Mouse (Mus musculus): Measurements from ENCODE around the gene Smim15. TPM values are rescaled to one million over a fixed set of nuclear protein-coding genes. Genes with fewer than 3 reads are reported as not detected.

The Smim15 gene
- total RNA-seq (2021): 10 to 100 TPM; 12.4 to 14.4 TPM
- long read RNA-seq, experiment 1, transcript Smim15-201 (3 exons, 1,918 nt): major isoform, 5 of 6 reads
- long read RNA-seq, experiment 1, partial matches to known transcripts: 0 of 6 reads
- long read RNA-seq, experiment 1, other reads (novel, unspliced or antisense): 1 of 6 reads
- long read RNA-seq, experiment 2, transcript Smim15-201 (3 exons, 1,918 nt): major isoform, 16 of 20 reads
- long read RNA-seq, experiment 2, partial matches to known transcripts: 0 of 20 reads
- long read RNA-seq, experiment 2, other reads (novel, unspliced or antisense): 1 of 20 reads

GRCm38 (mm10) chr13:108044222-108044941, at the start of gene Smim15:
Gene Smim15 (plus strand): TSS chr13:108044446.
- intact Hi-C loops (cut with DNase I): loop anchor here (5.0 to 10.0 kb wide), 3 partner anchors 108 to 580 kb away; no protein-coding TSS in a partner anchor
- peak; percentile 81 to 85 for DNase-seq

GRCm38 (mm10) chr13:107995211-107995610, 49.0 kb upstream of the Smim15 start:
- intact Hi-C loops (cut with DNase I): no loop called here
- no peak for DNase-seq

GRCm38 (mm10) chr13:107996301-107996700, 47.9 kb upstream of the Smim15 start:
- DNase-seq: no peak
- intact Hi-C loops (cut with DNase I): no loop called here

- intact Hi-C loops (cut with DNase I): no loop called here
- no peak for DNase-seq
Observed at GRCm38 (mm10) chr13:108007861-108008260, 36.4 kb upstream of the Smim15 start.

GRCm38 (mm10) chr13:108013110-108013509, 31.1 kb upstream of the Smim15 start:
- intact Hi-C loops (cut with DNase I): no loop called here
- DNase-seq: no peak

- intact Hi-C loops (cut with DNase I): no loop called here
- no peak for DNase-seq
Observed at GRCm38 (mm10) chr13:108013839-108014238, 30.4 kb upstream of the Smim15 start.

GRCm38 (mm10) chr13:108015166-108015565, 29.1 kb upstream of the Smim15 start:
- intact Hi-C loops (cut with DNase I): no loop called here
- no peak for DNase-seq

GRCm38 (mm10) chr13:108017349-108017748, 26.9 kb upstream of the Smim15 start:
- DNase-seq: no peak
- intact Hi-C loops (cut with DNase I): no loop called here

- intact Hi-C loops (cut with DNase I): no loop called here
- DNase-seq: no peak
Observed at GRCm38 (mm10) chr13:108025802-108026201, 18.4 kb upstream of the Smim15 start.

GRCm38 (mm10) chr13:108032789-108033188, 11.5 kb upstream of the Smim15 start:
- no peak for DNase-seq
- intact Hi-C loops (cut with DNase I): no loop called here

- DNase-seq: no peak
- intact Hi-C loops (cut with DNase I): no loop called here
Observed at GRCm38 (mm10) chr13:108039375-108039774, 4.9 kb upstream of the Smim15 start.

- intact Hi-C loops (cut with DNase I): loop anchor here (5.0 to 10.0 kb wide), 3 partner anchors 112 to 575 kb away; no protein-coding TSS in a partner anchor
- DNase-seq: no peak
Observed at GRCm38 (mm10) chr13:108039902-108040301, 4.3 kb upstream of the Smim15 start.

GRCm38 (mm10) chr13:108040451-108040850, 3.8 kb upstream of the Smim15 start:
- no peak for DNase-seq
- intact Hi-C loops (cut with DNase I): loop anchor here (5.0 to 10.0 kb wide), 3 partner anchors 112 to 576 kb away; no protein-coding TSS in a partner anchor

- intact Hi-C loops (cut with DNase I): loop anchor here (5.0 to 10.0 kb wide), 3 partner anchors 111 to 577 kb away; no protein-coding TSS in a partner anchor
- DNase-seq: peak in 1 of 2 experiments; percentile 28
Observed at GRCm38 (mm10) chr13:108041358-108041757, 2.9 kb upstream of the Smim15 start.

- no peak for DNase-seq
- intact Hi-C loops (cut with DNase I): loop anchor here (5.0 to 10.0 kb wide), 3 partner anchors 109 to 579 kb away; no protein-coding TSS in a partner anchor
Observed at GRCm38 (mm10) chr13:108043431-108044221, 620 bp upstream of the Smim15 start.

GRCm38 (mm10) chr13:108045646-108046045, 1.4 kb downstream of the Smim15 start:
- intact Hi-C loops (cut with DNase I): loop anchor here (10.0 kb wide), 1 partner anchor 581 kb away; no protein-coding TSS in a partner anchor
- no peak for DNase-seq

- no peak for DNase-seq
- intact Hi-C loops (cut with DNase I): loop anchor here (10.0 kb wide), 1 partner anchor 581 kb away; no protein-coding TSS in a partner anchor
Observed at GRCm38 (mm10) chr13:108046071-108046470, 1.8 kb downstream of the Smim15 start.

- intact Hi-C loops (cut with DNase I): loop anchor here (10.0 kb wide), 1 partner anchor 582 kb away; no protein-coding TSS in a partner anchor
- no peak for DNase-seq
Observed at GRCm38 (mm10) chr13:108046891-108047290, 2.6 kb downstream of the Smim15 start.

- intact Hi-C loops (cut with DNase I): loop anchor here (10.0 kb wide), 1 partner anchor 583 kb away; no protein-coding TSS in a partner anchor
- DNase-seq: no peak
Observed at GRCm38 (mm10) chr13:108047364-108047763, 3.1 kb downstream of the Smim15 start.

- DNase-seq: no peak
- intact Hi-C loops (cut with DNase I): no loop called here
Observed at GRCm38 (mm10) chr13:108056896-108057295, 12.7 kb downstream of the Smim15 start.

Measured in gastrocnemius, postnatal 36 days (tissue).